Mouse (Mus musculus) CH12.LX (cell line): ENCODE results near the gene Dgkh. TPM values are rescaled to one million over a fixed set of nuclear protein-coding genes. Genes with fewer than 3 reads are reported as not detected.

Source experiments
- DNase-seq: peaks from one replicate; pipeline ENCODE4 v3.0.0-alpha.2; 2013; ENCODE audit errors: extremely low read depth
- H3K27ac ChIP-seq: 2 replicates; pipeline ENCODE4 v1.5.1; 2012; ENCODE audit warnings: low read depth, mild to moderate bottlenecking, control low read depth, moderate library complexity; ENCODE audit not compliant: insufficient read depth
- H3K27me3 ChIP-seq: replicated peaks from 2 replicates; pipeline ENCODE3; 2012; ENCODE audit warnings: inconsistent platforms
- H3K36me3 ChIP-seq, 2 experiments: replicated peaks in 1 of 2; 2 replicates each; pipeline versions ENCODE3 to v1.6.1; 2012; ENCODE audit warnings: inconsistent platforms in 1 of 2, low read length in 1 of 2, mild to moderate bottlenecking in 1 of 2, mixed read lengths in 1 of 2, moderate library complexity in 1 of 2; ENCODE audit not compliant: control insufficient read depth in 1 of 2, insufficient read depth in 1 of 2
- H3K4me1 ChIP-seq, 2 experiments: 2 replicates each; pipeline ENCODE4 v1.6.1; 2012; ENCODE audit warnings: inconsistent platforms in 1 of 2, moderate library complexity in 1 of 2; ENCODE audit not compliant: insufficient read depth in 2 of 2, control insufficient read depth in 1 of 2
- H3K4me2 ChIP-seq: 2 replicates; pipeline ENCODE4 v1.6.1; 2012; ENCODE audit warnings: low read depth, mild to moderate bottlenecking, control low read depth; ENCODE audit not compliant: poor library complexity, insufficient read depth, severe bottlenecking
- H3K4me3 ChIP-seq, 3 experiments: fragments of 150-350 bp in 1 of 3; sonication (generic) in 1 of 3; replicated peaks in 1 of 3; 2 replicates each; pipeline versions ENCODE3 to v1.5.1; 2011 to 2012; ENCODE audit warnings: low read depth in 2 of 3, low read length in 2 of 3, mild to moderate bottlenecking in 2 of 3, moderate library complexity in 2 of 3, control low read depth in 1 of 3, improper control_type of control experiment in 1 of 3, inconsistent platforms in 1 of 3, mixed read lengths in 1 of 3; ENCODE audit not compliant: poor library complexity in 1 of 3
- H3K79me2 ChIP-seq: replicated peaks from 2 replicates; pipeline ENCODE4 v1.6.1; 2012; ENCODE audit warnings: mild to moderate bottlenecking, moderate library complexity; ENCODE audit not compliant: control insufficient read depth, poor library complexity, insufficient read depth, severe bottlenecking; ENCODE audit errors: extremely low read depth
- H3K9ac ChIP-seq: 2 replicates; pipeline ENCODE4 v1.6.1; 2012; ENCODE audit warnings: low read depth, mild to moderate bottlenecking, control low read depth, moderate library complexity; ENCODE audit not compliant: insufficient read depth
- H3K9me3 ChIP-seq: replicated peaks from 2 replicates; pipeline ENCODE3; 2012; ENCODE audit warnings: low read length, inconsistent platforms, mixed read lengths
- BHLHE40 ChIP-seq: IDR thresholded peaks from 2 replicates; pipeline ENCODE4 v1.6.1; 2011; ENCODE audit warnings: mild to moderate bottlenecking, low read depth, low read length, improper control_type of control experiment
- CHD1 ChIP-seq: IDR thresholded peaks from 2 replicates; pipeline ENCODE4 v1.6.1; 2012; ENCODE audit warnings: low read depth, low read length, improper control_type of control experiment, inconsistent platforms
- CHD2 ChIP-seq: IDR thresholded peaks from 2 replicates; pipeline ENCODE4 v1.6.1; 2011; ENCODE audit warnings: low read length, improper control_type of control experiment
- CTCF ChIP-seq, 2 experiments: IDR thresholded peaks in 1 of 2; conservative IDR thresholded peaks in 1 of 2; 2 replicates each; pipeline ENCODE4 v1.5.1; 2011 to 2012; ENCODE audit warnings: low read depth in 2 of 2, low read length in 2 of 2, improper control_type of control experiment in 1 of 2, inconsistent platforms in 1 of 2, mild to moderate bottlenecking in 1 of 2, moderate library complexity in 1 of 2
- E2F4 ChIP-seq: IDR thresholded peaks from 2 replicates; pipeline ENCODE4 v1.6.1; 2011; ENCODE audit warnings: low read depth, low read length, improper control_type of control experiment; ENCODE audit not compliant: insufficient replicate concordance
- ELF1 ChIP-seq: IDR thresholded peaks from 2 replicates; pipeline ENCODE4 v1.6.1; 2014; ENCODE audit warnings: low read depth, mild to moderate bottlenecking, inconsistent platforms, low read length, improper control_type of control experiment
- EP300 ChIP-seq: IDR thresholded peaks from 2 replicates; pipeline ENCODE4 v1.6.1; 2011; ENCODE audit warnings: low read length, improper control_type of control experiment
- ETS1 ChIP-seq: conservative IDR thresholded peaks from 2 replicates; pipeline ENCODE4 v1.6.1; 2012; ENCODE audit warnings: low read depth, mild to moderate bottlenecking, inconsistent platforms, low read length, improper control_type of control experiment, moderate library complexity
- GABPA ChIP-seq: IDR thresholded peaks from 2 replicates; pipeline ENCODE4 v1.6.1; 2012; ENCODE audit warnings: low read depth, low read length, improper control_type of control experiment, inconsistent platforms; ENCODE audit not compliant: insufficient replicate concordance
- HCFC1 ChIP-seq: IDR thresholded peaks from 2 replicates; pipeline ENCODE4 v1.6.1; 2012; ENCODE audit warnings: low read depth, mild to moderate bottlenecking, inconsistent platforms, low read length, improper control_type of control experiment
- IRF4 ChIP-seq: IDR thresholded peaks from 2 replicates; pipeline ENCODE4 v1.6.1; 2014; ENCODE audit warnings: low read depth, mild to moderate bottlenecking, inconsistent platforms, low read length, improper control_type of control experiment
- JUN ChIP-seq: IDR thresholded peaks from 2 replicates; pipeline ENCODE4 v1.6.1; 2011; ENCODE audit warnings: low read depth, mild to moderate bottlenecking, low read length, improper control_type of control experiment, moderate library complexity; ENCODE audit not compliant: insufficient read depth
- JUND ChIP-seq: conservative IDR thresholded peaks from 2 replicates; pipeline ENCODE4 v1.6.1; 2011; ENCODE audit warnings: low read depth, low read length, improper control_type of control experiment
- KAT2A ChIP-seq: IDR thresholded peaks from 2 replicates; pipeline ENCODE4 v1.6.1; 2012; ENCODE audit warnings: low read length, improper control_type of control experiment, inconsistent platforms; ENCODE audit not compliant: insufficient replicate concordance
- MAFK ChIP-seq: IDR thresholded peaks from 2 replicates; pipeline ENCODE4 v1.6.1; 2011; ENCODE audit warnings: low read length, improper control_type of control experiment; ENCODE audit not compliant: insufficient replicate concordance
- MAX ChIP-seq: IDR thresholded peaks from 2 replicates; pipeline ENCODE4 v1.6.1; 2011; ENCODE audit warnings: low read length, improper control_type of control experiment
- MAZ ChIP-seq: IDR thresholded peaks from 2 replicates; pipeline ENCODE4 v1.6.1; 2012; ENCODE audit warnings: low read depth, mild to moderate bottlenecking, inconsistent platforms, low read length, improper control_type of control experiment, moderate library complexity
- MEF2A ChIP-seq: IDR thresholded peaks from 2 replicates; pipeline ENCODE4 v1.6.1; 2014; ENCODE audit warnings: low read depth, mild to moderate bottlenecking, inconsistent platforms, low read length, improper control_type of control experiment, borderline replicate concordance
- MXI1 ChIP-seq: IDR thresholded peaks from 2 replicates; pipeline ENCODE4 v1.6.1; 2011; ENCODE audit warnings: mild to moderate bottlenecking, low read depth, low read length, improper control_type of control experiment
- MYC ChIP-seq: IDR thresholded peaks from 2 replicates; pipeline ENCODE4 v1.6.1; 2011; ENCODE audit warnings: low read depth, mild to moderate bottlenecking, improper control_type of control experiment, low read length
- NELFE ChIP-seq: IDR thresholded peaks from 2 replicates; pipeline ENCODE4 v1.6.1; 2011; ENCODE audit warnings: low read depth, low read length, improper control_type of control experiment
- NRF1 ChIP-seq: IDR thresholded peaks from 2 replicates; pipeline ENCODE4 v1.6.1; 2014; ENCODE audit warnings: low read depth, mild to moderate bottlenecking, inconsistent platforms, low read length, improper control_type of control experiment, moderate library complexity
- PAX5 ChIP-seq: IDR thresholded peaks from 2 replicates; pipeline ENCODE4 v1.6.1; 2012; ENCODE audit warnings: low read length, inconsistent platforms, mixed read lengths
- POLR2A ChIP-seq: IDR thresholded peaks from 2 replicates; pipeline ENCODE4 v1.6.1; 2011; ENCODE audit warnings: low read depth, mild to moderate bottlenecking, improper control_type of control experiment, low read length
- POLR2AphosphoS2 ChIP-seq: IDR thresholded peaks from 2 replicates; pipeline ENCODE4 v1.6.1; 2011; ENCODE audit warnings: low read depth, low read length, improper control_type of control experiment
- RAD21 ChIP-seq: IDR thresholded peaks from 2 replicates; pipeline ENCODE4 v1.6.1; 2011; ENCODE audit warnings: low read depth, mild to moderate bottlenecking, low read length, improper control_type of control experiment, moderate library complexity
- RCOR1 ChIP-seq: conservative IDR thresholded peaks from 2 replicates; pipeline ENCODE4 v1.6.1; 2012; ENCODE audit warnings: low read depth, mild to moderate bottlenecking, inconsistent platforms, low read length, improper control_type of control experiment
- SIN3A ChIP-seq: IDR thresholded peaks from 2 replicates; pipeline ENCODE4 v1.6.1; 2012; ENCODE audit warnings: low read length, improper control_type of control experiment, inconsistent platforms
- SMC3 ChIP-seq: IDR thresholded peaks from 2 replicates; pipeline ENCODE4 v1.6.1; 2011; ENCODE audit warnings: low read depth, low read length, improper control_type of control experiment
- TBP ChIP-seq: conservative IDR thresholded peaks from 2 replicates; pipeline ENCODE4 v1.6.1; 2011; ENCODE audit warnings: low read depth, low read length, improper control_type of control experiment
- TCF12 ChIP-seq: IDR thresholded peaks from 2 replicates; pipeline ENCODE4 v1.6.1; 2014; ENCODE audit warnings: low read depth, mild to moderate bottlenecking, inconsistent platforms, low read length, improper control_type of control experiment
- UBTF ChIP-seq: IDR thresholded peaks from 2 replicates; pipeline ENCODE4 v1.6.1; 2012; ENCODE audit warnings: low read depth, mild to moderate bottlenecking, inconsistent platforms, low read length, improper control_type of control experiment, moderate library complexity
- USF1 ChIP-seq: IDR thresholded peaks from 2 replicates; pipeline ENCODE4 v1.6.1; 2014; ENCODE audit warnings: low read depth, mild to moderate bottlenecking, inconsistent platforms, low read length, improper control_type of control experiment
- USF2 ChIP-seq: conservative IDR thresholded peaks from 2 replicates; pipeline ENCODE4 v1.6.1; 2011; ENCODE audit warnings: low read depth, low read length, improper control_type of control experiment
- ZC3H11A ChIP-seq: IDR thresholded peaks from 2 replicates; pipeline ENCODE4 v1.6.1; 2012; ENCODE audit warnings: low read depth, mild to moderate bottlenecking, inconsistent platforms, low read length, improper control_type of control experiment
- ZKSCAN1 ChIP-seq: IDR thresholded peaks from 2 replicates; pipeline ENCODE4 v1.6.1; 2012; ENCODE audit warnings: low read depth, inconsistent platforms, low read length, improper control_type of control experiment, borderline replicate concordance
- ZMIZ1 ChIP-seq: IDR thresholded peaks from 2 replicates; pipeline ENCODE4 v1.6.1; 2012; ENCODE audit warnings: low read depth, mild to moderate bottlenecking, inconsistent platforms, low read length, improper control_type of control experiment
- ZNF384 ChIP-seq: IDR thresholded peaks from 2 replicates; pipeline ENCODE4 v1.6.1; 2012; ENCODE audit warnings: low read depth, low read length, improper control_type of control experiment, inconsistent platforms
- dilution Hi-C: fragments of 300-500 bp; cut with MboI; formaldehyde crosslinking; loops from 2 replicates; pipeline ENCODE4 v1.14.3; 2020; ENCODE audit warnings: low sequenced_read_pairs; ENCODE audit not compliant: extremely low pct_unique_long_range_greater_than_20kb, extremely low pct_ligation_motif_present
- in situ Hi-C: fragments of 300-500 bp; cut with MboI; formaldehyde crosslinking; loops from 3 replicates; pipeline ENCODE4 v1.14.3; 2019; ENCODE audit warnings: low sequenced_read_pairs, low pct_ligation_motif_present, low pct_unique_long_range_greater_than_20kb, mixed read lengths
- polyA plus RNA-seq: library from polyadenylated mRNA; unstranded; fragments of >175 nt; gene quantifications from 2 replicates; pipeline ENCODE4 v1.2.1, GENCODE M21; 2012; ENCODE audit warnings: low read depth; ENCODE audit not compliant: insufficient read length
- total RNA-seq, 2 experiments: library from RNA; depleted of rRNA; stranded (reverse); fragments of 300-350 nt in 1 of 2; fragments of >200 nt in 1 of 2; gene quantifications; 2 replicates each; pipeline ENCODE4 v1.2.3; 2012 to 2014

Dgkh gene
- total and polyA plus RNA-seq, 3 experiments, result 0.83 to 3.3 (median 2.4) TPM

- no peak overlapping the region for H3K4me3 ChIP-seq
- dilution Hi-C loops (no loop called here), in situ Hi-C loops (no loop called here)
- peaks cover 19 to 34% of the 10 kb centered on the region in 2 experiments for H3K4me1 ChIP-seq
- 0 out of 2 replicates have a peak overlapping the region, but pooled peaks have one; percentile 21 for H3K9ac ChIP-seq
- TF ChIP-seq ZMIZ1 (no peak), E2F4 (no peak), CTCF (conservative IDR thresholded peaks at IDR 0.05 in 1 of 2, IDR thresholded peaks at IDR 0.05 in 1 of 2; ENCODE audit: low read depth in 2 of 2, low read length in 2 of 2) (no peak), IRF4 (peak; percentile 95), MEF2A (peak; percentile 74; the same call in 1 of the 2 replicates), MAFK (0 out of 2 replicates have a peak, but pooled peaks have one; percentile 61), RAD21 (no peak; the same call in 1 of the 2 replicates), ZKSCAN1 (no peak), KAT2A (no peak), CHD2 (0 out of 2 replicates have a peak, but pooled peaks have one; percentile 10), NRF1 (no peak), CHD1 (no peak), JUND (peak; percentile 78), POLR2AphosphoS2 (no peak), SIN3A (no peak), SMC3 (no peak), NELFE (no peak), ETS1 (no peak), EP300 (peak; percentile 83; the same call in 1 of the 2 replicates), ZC3H11A (no peak), MAX (no peak), USF2 (no peak), RCOR1 (peak; percentile 70; the same call in 1 of the 2 replicates), MAZ (no peak), ELF1 (no peak), TBP (no peak), TCF12 (peak; percentile 72; the same call in 1 of the 2 replicates), MYC (no peak), GABPA (no peak), JUN (peak; percentile 57), POLR2A (no peak), PAX5 (no peak), UBTF (no peak), USF1 (no peak), ZNF384 (no peak), BHLHE40 (peak; percentile 65), HCFC1 (no peak), MXI1 (no peak)
- peak; percentile 54 for DNase-seq
- H3K27ac ChIP-seq, result peak overlapping the region; percentile 77
- no peaks in the 10 kb centered on the region for H3K9me3 ChIP-seq
- H3K27me3 ChIP-seq, result no peaks in the 10 kb centered on the region
- no peaks in the 10 kb centered on the region for H3K36me3 ChIP-seq
- H3K4me2 ChIP-seq, result peak overlapping the region; percentile 74; the same call in 1 of the 2 replicates
- H3K79me2 ChIP-seq, result no peaks in the 10 kb centered on the region
Observed at GRCm38 (mm10) chr14:78748692-78749091, 16.1 kb upstream of the Dgkh start.
